Mouse (Mus musculus): ENCODE measurements at regions not wholly inside any gene's neighbourhood (a gene's known extent, or its start where the extent isn't known, plus 50 kb on each side); places are given as distances from the start of the nearest gene placed in this dataset.

GRCm38 (mm10) chr7:136631089-136631488 is 263.3 kb upstream of the Mgmt start:
- TF ChIP-seq TCF12 (IDR thresholded peaks at IDR 0.05; ENCODE audit: insufficient read depth, poor library complexity, severe bottlenecking) (no peak), USF1 (IDR thresholded peaks at IDR 0.05; ENCODE audit: low read depth) (no peak), POLR2A (IDR thresholded peaks at IDR 0.05; ENCODE audit: insufficient read length, low read depth) (no peak), MAX (IDR thresholded peaks at IDR 0.05; ENCODE audit: low read depth) (no peak), MYOD1 (IDR thresholded peaks at IDR 0.05; ENCODE audit: control insufficient read depth in 1 of 3, insufficient read length in 2 of 3, low read depth in 2 of 3) (no peak), TCF3 (IDR thresholded peaks at IDR 0.05; ENCODE audit: insufficient read length, low read depth) (no peak), MYOG (IDR thresholded peaks at IDR 0.05; ENCODE audit: control insufficient read depth in 1 of 3, insufficient read depth in 1 of 3, insufficient read length in 2 of 3, low read depth in 2 of 3) (no peak), SRF (IDR thresholded peaks at IDR 0.05; ENCODE audit: control insufficient read depth, insufficient read length, low read depth) (no peak), E2F4 (IDR thresholded peaks at IDR 0.05; ENCODE audit: insufficient read depth) (no peak)

Data from myocyte (in vitro differentiated cells).